Mouse (Mus musculus) stomach, postnatal 0 days (tissue): ENCODE data around the gene Cd44. TPM values are rescaled to one million over a fixed set of nuclear protein-coding genes. Genes with fewer than 3 reads are reported as not detected.

ENCODE experiments used
- ATAC-seq: fragments of 200-750 bp; cut with Nextera tagmentation; 2 replicates; pipeline ENCODE4 v1.8.0; 2017; ENCODE audit not compliant: low FRiP score, low TSS enrichment
- DNase-seq: peaks from one replicate; pipeline ENCODE4 v3.0.0-alpha.2; 2016; ENCODE audit warnings: low spot score
- H3K27ac ChIP-seq: fragments of 300-500 bp; sonication (generic); replicated peaks from 2 replicates; pipeline ENCODE4 v1.5.1; 2014; ENCODE audit warnings: mild to moderate bottlenecking, control low read depth
- H3K27me3 ChIP-seq: fragments of 300-500 bp; sonication (generic); 2 replicates; pipeline ENCODE4 v1.6.1; 2014; ENCODE audit warnings: low read length; ENCODE audit not compliant: control insufficient read depth, insufficient read depth
- H3K36me3 ChIP-seq: fragments of 300-500 bp; sonication (generic); 2 replicates; pipeline ENCODE4 v1.6.1; 2014; ENCODE audit warnings: low read length, mixed read lengths; ENCODE audit not compliant: control insufficient read depth, insufficient read depth
- H3K4me1 ChIP-seq: fragments of 300-500 bp; sonication (generic); replicated peaks from 2 replicates; pipeline ENCODE4 v1.6.1; 2014; ENCODE audit warnings: antibody characterized with exemption; ENCODE audit not compliant: control insufficient read depth, insufficient read depth
- H3K4me2 ChIP-seq: fragments of 300-500 bp; sonication (generic); replicated peaks from 2 replicates; pipeline ENCODE4 v1.6.1; 2014; ENCODE audit warnings: low read depth, mild to moderate bottlenecking, control low read depth, moderate library complexity
- H3K4me3 ChIP-seq: fragments of 300-500 bp; sonication (generic); 2 replicates; pipeline ENCODE4 v1.5.1; 2014; ENCODE audit warnings: low read depth, low read length, control low read depth
- H3K9ac ChIP-seq: fragments of 300-500 bp; sonication (generic); 2 replicates; pipeline ENCODE4 v1.6.1; 2014; ENCODE audit warnings: mild to moderate bottlenecking, low read length, control low read depth, mixed read lengths
- H3K9me3 ChIP-seq: fragments of 300-500 bp; sonication (generic); 2 replicates; pipeline ENCODE4 v1.6.1; 2016; ENCODE audit warnings: low read length; ENCODE audit not compliant: control insufficient read depth
- CTCF ChIP-seq: IDR thresholded peaks from 2 replicates; pipeline ENCODE4 v1.5.1; 2016; ENCODE audit warnings: antibody characterized with exemption, low read depth, mild to moderate bottlenecking, moderate library complexity
- EP300 ChIP-seq: optimal IDR thresholded peaks from 2 replicates; pipeline ENCODE3; 2016; ENCODE audit warnings: antibody characterized with exemption
- WGBS: fragments of 180-500 bp; shearing (Covaris S2); extraction: QIAGEN DNeasy Blood & Tissue Kit; methylation state at CpG from one replicate; pipeline ENCODE4 v1.1.7; 2014; 5-methylcytosine and 5-hydroxymethylcytosine counted together
- polyA plus RNA-seq: library from polyadenylated mRNA; unstranded; fragments of >200 nt; fragmentation: Nextera tagmentation; extraction: Ambion mirVana; gene quantifications from 2 replicates; pipeline ENCODE4 v1.2.1, GENCODE M21; 2015

The Cd44 gene
- polyA plus RNA-seq, 1 experiment from 2014 or later = 27.5 TPM

- 53% methylated on average over 6 of the region's 6 CpGs for WGBS
- Histone ChIP-seq H3K9me3 (no peaks in the 10 kb centered on the region), H3K9ac (no peak overlapping the region), H3K4me3 (no peak overlapping the region), H3K36me3 (no peaks in the 10 kb centered on the region), H3K4me1 (0 out of 2 replicates have a peak, but pooled peaks cover 3% of the 10 kb centered on the region), H3K4me2 (no peak overlapping the region), H3K27ac (no peak overlapping the region), H3K27me3 (no peaks in the 10 kb centered on the region)
- ATAC-seq (no peak), DNase-seq (peak; percentile 21)
- no peak for TF ChIP-seq CTCF
- no peak for TF ChIP-seq EP300
These were observed 33.9 kb downstream of the Cd44 start for GRCm38 (mm10) chr2:102867396-102868088.

GRCm38 (mm10) chr2:102866594-102866993 lies 34.9 kb downstream of the Cd44 start:
- TF ChIP-seq CTCF = no peak
- TF ChIP-seq EP300 = no peak
- no peak overlapping the region for H3K4me3 ChIP-seq
- H3K27me3 ChIP-seq = no peaks in the 10 kb centered on the region
- H3K36me3 ChIP-seq = no peaks in the 10 kb centered on the region
- 0 out of 2 replicates have a peak, but pooled peaks cover 3% of the 10 kb centered on the region for H3K4me1 ChIP-seq
- no peak overlapping the region for H3K4me2 ChIP-seq
- no peaks in the 10 kb centered on the region for H3K9me3 ChIP-seq
- 11% methylated on average over 1 of the region's 1 CpGs for WGBS
- H3K27ac ChIP-seq = no peak overlapping the region
- peak; percentile 76; the same call in 1 of the 2 replicates for ATAC-seq
- peak; percentile 59 for DNase-seq
- H3K9ac ChIP-seq = no peak overlapping the region

DNA sequence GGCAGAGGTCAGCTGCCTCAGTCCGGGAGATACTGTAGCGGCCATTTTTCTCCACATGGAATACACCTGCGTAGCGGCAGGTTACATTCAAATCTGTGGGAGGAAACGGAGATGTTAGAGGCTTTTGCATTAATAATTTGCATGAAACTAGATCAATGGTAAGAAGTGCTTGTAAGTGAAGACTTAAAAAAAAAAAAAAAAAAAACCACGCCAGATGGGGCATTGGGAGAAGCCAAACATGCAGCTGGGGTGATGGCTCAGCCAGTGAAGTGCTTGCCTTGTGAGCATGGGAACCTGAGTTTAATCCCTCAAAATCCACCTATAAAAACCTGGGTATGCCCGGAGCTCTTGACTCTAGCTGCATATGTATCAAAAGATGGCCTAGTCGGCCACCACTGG lies 36.1 kb downstream of the Cd44 start:
- H3K4me3 ChIP-seq = no peak overlapping the region
- H3K27ac ChIP-seq = no peak overlapping the region
- H3K9me3 ChIP-seq = no peaks in the 10 kb centered on the region
- H3K4me2 ChIP-seq = no peak overlapping the region
- no peaks in the 10 kb centered on the region for H3K36me3 ChIP-seq
- 94% methylated on average over 8 of the region's 8 CpGs for WGBS
- no peaks in the 10 kb centered on the region for H3K27me3 ChIP-seq
- no peak for TF ChIP-seq CTCF
- no peak for TF ChIP-seq EP300
- no peak for ATAC-seq
- H3K9ac ChIP-seq = no peak overlapping the region
- H3K4me1 ChIP-seq = 0 out of 2 replicates have a peak, but pooled peaks cover 3% of the 10 kb centered on the region
- DNase-seq = no peak

DNA sequence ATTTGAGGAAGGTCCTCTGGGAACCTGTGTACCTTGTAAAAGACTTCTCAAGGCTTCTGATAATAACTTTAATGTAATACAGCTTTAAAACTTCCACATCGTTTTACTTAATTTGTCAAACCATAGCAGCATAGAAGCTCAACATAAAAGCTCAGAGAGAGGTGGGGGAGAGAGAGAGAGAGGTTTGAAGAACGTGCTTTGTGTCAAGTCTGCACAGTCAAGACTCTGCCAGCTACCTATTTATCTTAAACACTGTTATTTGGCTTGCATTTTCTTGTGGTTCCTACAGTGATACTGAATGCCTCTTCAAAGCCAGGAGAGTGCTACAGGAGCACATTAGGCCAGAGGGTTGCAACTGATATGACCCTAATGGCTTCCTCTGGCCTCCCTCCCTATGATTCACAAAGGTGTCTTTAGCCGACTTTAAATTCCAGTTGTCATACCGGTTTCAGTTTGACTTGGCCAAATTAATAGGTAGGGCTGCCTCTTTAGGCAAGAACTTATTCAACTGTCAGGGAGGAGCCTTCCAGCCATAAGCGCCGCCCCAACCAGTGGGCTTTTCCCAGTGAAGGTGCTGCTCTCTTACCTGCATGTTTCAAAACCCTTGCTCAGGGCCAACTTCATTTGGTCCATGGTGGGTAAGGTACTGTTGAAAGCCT lies 36.6 kb downstream of the Cd44 start:
- H3K4me3 ChIP-seq = no peak overlapping the region
- TF ChIP-seq CTCF = no peak
- no peak for TF ChIP-seq EP300
- H3K9me3 ChIP-seq = no peaks in the 10 kb centered on the region
- no peak overlapping the region for H3K27ac ChIP-seq
- 0 out of 2 replicates have a peak, but pooled peaks cover 3% of the 10 kb centered on the region for H3K4me1 ChIP-seq
- ATAC-seq (0 out of 2 replicates have a peak, but pooled peaks have one; percentile 18), DNase-seq (no peak)
- H3K4me2 ChIP-seq = no peak overlapping the region
- no peak overlapping the region for H3K9ac ChIP-seq
- 50% methylated on average over 6 of the region's 6 CpGs for WGBS
- H3K36me3 ChIP-seq = no peaks in the 10 kb centered on the region
- H3K27me3 ChIP-seq = no peaks in the 10 kb centered on the region

- Histone ChIP-seq H3K27ac (no peak overlapping the region), H3K9ac (no peak overlapping the region), H3K9me3 (no peaks in the 10 kb centered on the region), H3K4me2 (no peak overlapping the region), H3K4me1 (0 out of 2 replicates have a peak, but pooled peaks cover 3% of the 10 kb centered on the region), H3K27me3 (no peaks in the 10 kb centered on the region), H3K4me3 (no peak overlapping the region), H3K36me3 (no peaks in the 10 kb centered on the region)
- TF ChIP-seq EP300 = no peak
- TF ChIP-seq CTCF = no peak
- ATAC-seq (no peak), DNase-seq (no peak)
- 91% methylated on average over 4 of the region's 4 CpGs for WGBS
These were observed 37.4 kb downstream of the Cd44 start for GRCm38 (mm10) chr2:102864036-102864435.

DNA sequence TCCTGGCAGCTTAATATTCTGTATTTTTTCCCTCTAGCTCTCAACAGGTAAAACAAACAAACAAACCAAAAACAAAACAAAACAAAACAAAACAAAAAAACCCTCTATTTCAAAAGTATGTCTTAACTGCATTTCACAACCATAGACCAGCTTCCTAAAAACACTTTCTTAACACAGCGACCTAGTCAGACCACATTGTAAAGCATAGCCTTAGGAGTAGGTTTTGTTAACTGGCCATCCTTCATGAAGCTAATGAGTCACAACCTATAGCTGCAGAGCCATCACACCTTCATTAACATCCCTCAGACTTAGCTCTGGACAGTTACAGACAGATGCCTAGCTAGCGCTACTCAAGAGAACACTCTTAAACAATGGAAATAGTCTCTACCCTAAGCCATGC lies 37.9 kb downstream of the Cd44 start:
- H3K4me1 ChIP-seq = 0 out of 2 replicates have a peak, but pooled peaks cover 3% of the 10 kb centered on the region
- H3K27me3 ChIP-seq = no peaks in the 10 kb centered on the region
- H3K4me3 ChIP-seq = no peak overlapping the region
- no peak overlapping the region for H3K27ac ChIP-seq
- 82% methylated on average over 2 of the region's 2 CpGs for WGBS
- H3K36me3 ChIP-seq = no peaks in the 10 kb centered on the region
- no peak for ATAC-seq
- no peaks in the 10 kb centered on the region for H3K9me3 ChIP-seq
- H3K4me2 ChIP-seq = no peak overlapping the region
- H3K9ac ChIP-seq = no peak overlapping the region
- TF ChIP-seq CTCF (no peak), EP300 (no peak)
- no peak for DNase-seq
